Mouse (Mus musculus): ENCODE results near the gene Pmvk. TPM values are rescaled to one million over a fixed set of nuclear protein-coding genes. Genes with fewer than 3 reads are reported as not detected.
A peak's percentile ranks its signal among the peaks of the same experiment; 100 is the strongest.

Gene Pmvk
- polyA plus RNA-seq, 1 experiment from 2014 or later = 49.7 TPM

GRCm38 (mm10) chr3:89473838-89474237, 19.5 kb downstream of the Pmvk start:
- Histone ChIP-seq H3K9me3 (ENCODE audit: control insufficient read depth, low read length) (no peaks in the 10 kb centered on the region), H3K27me3 (ENCODE audit: control insufficient read depth, insufficient read depth, low read length) (no peaks in the 10 kb centered on the region), H3K27ac (replicated peaks) (no peak overlapping the region), H3K4me2 (replicated peaks; ENCODE audit: low read depth) (no peak overlapping the region), H3K36me3 (ENCODE audit: control insufficient read depth, insufficient read depth, low read length) (no peaks in the 10 kb centered on the region), H3K4me1 (replicated peaks; ENCODE audit: control insufficient read depth, insufficient read depth) (no peaks in the 10 kb centered on the region), H3K4me3 (ENCODE audit: low read depth, low read length) (no peak overlapping the region), H3K9ac (ENCODE audit: low read length) (no peak overlapping the region)
- DNase-seq (ENCODE audit: low spot score) = no peak
- TF ChIP-seq EP300 (optimal IDR thresholded peaks at IDR 0.05) = no peak
- no peak for TF ChIP-seq CTCF (IDR thresholded peaks at IDR 0.05; ENCODE audit: low read depth)
- WGBS = 71% methylated on average over 6 of the region's 6 CpGs
- ATAC-seq (ENCODE audit: low FRiP score, low TSS enrichment) = no peak

- no peak for DNase-seq (ENCODE audit: low spot score)
- Histone ChIP-seq H3K4me1 (replicated peaks; ENCODE audit: control insufficient read depth, insufficient read depth) (no peaks in the 10 kb centered on the region), H3K4me2 (replicated peaks; ENCODE audit: low read depth) (no peak overlapping the region), H3K9me3 (ENCODE audit: control insufficient read depth, low read length) (no peaks in the 10 kb centered on the region), H3K27me3 (ENCODE audit: control insufficient read depth, insufficient read depth, low read length) (no peaks in the 10 kb centered on the region), H3K9ac (ENCODE audit: low read length) (no peak overlapping the region), H3K4me3 (ENCODE audit: low read depth, low read length) (no peak overlapping the region), H3K36me3 (ENCODE audit: control insufficient read depth, insufficient read depth, low read length) (no peaks in the 10 kb centered on the region), H3K27ac (replicated peaks) (no peak overlapping the region)
- 0 out of 2 replicates have a peak, but pooled peaks have one; percentile 8 for ATAC-seq (ENCODE audit: low FRiP score, low TSS enrichment)
- TF ChIP-seq CTCF (IDR thresholded peaks at IDR 0.05; ENCODE audit: low read depth) (no peak), EP300 (optimal IDR thresholded peaks at IDR 0.05) (no peak)
- WGBS = 78% methylated on average over 6 of the region's 6 CpGs
These were observed 24.7 kb downstream of the Pmvk start for GRCm38 (mm10) chr3:89479055-89479454.

DNA sequence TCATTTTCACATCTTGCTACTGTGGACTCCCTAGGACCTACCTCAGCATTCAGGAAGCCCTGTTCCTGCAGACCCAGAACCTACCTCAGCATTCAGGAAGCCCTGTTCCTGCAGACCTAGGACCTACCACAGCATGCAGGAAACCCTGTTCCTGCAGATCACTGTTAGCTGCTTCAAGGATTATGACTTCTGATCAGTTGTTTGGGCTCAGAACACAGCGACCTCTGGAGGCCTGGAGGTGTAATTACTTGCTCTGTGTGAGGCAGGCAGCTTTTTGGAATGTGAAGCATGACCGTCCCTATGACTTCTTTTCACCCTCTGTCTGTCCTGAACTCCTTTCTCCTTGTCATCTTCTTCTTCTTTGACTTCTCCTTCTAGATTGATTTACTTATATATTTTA, 27.1 kb downstream of the Pmvk start:
- Histone ChIP-seq H3K4me2 (replicated peaks; ENCODE audit: low read depth) (no peak overlapping the region), H3K4me3 (ENCODE audit: low read depth, low read length) (no peak overlapping the region), H3K9ac (ENCODE audit: low read length) (no peak overlapping the region), H3K9me3 (ENCODE audit: control insufficient read depth, low read length) (no peaks in the 10 kb centered on the region), H3K4me1 (replicated peaks; ENCODE audit: control insufficient read depth, insufficient read depth) (no peaks in the 10 kb centered on the region), H3K36me3 (ENCODE audit: control insufficient read depth, insufficient read depth, low read length) (no peaks in the 10 kb centered on the region), H3K27ac (replicated peaks) (no peak overlapping the region; the same call in 1 of the 2 replicates), H3K27me3 (ENCODE audit: control insufficient read depth, insufficient read depth, low read length) (no peaks in the 10 kb centered on the region)
- TF ChIP-seq EP300 (optimal IDR thresholded peaks at IDR 0.05) (no peak), CTCF (IDR thresholded peaks at IDR 0.05; ENCODE audit: low read depth) (peak; percentile 82)
- no peak for ATAC-seq (ENCODE audit: low FRiP score, low TSS enrichment)
- 42% methylated on average over 2 of the region's 2 CpGs for WGBS
- DNase-seq (ENCODE audit: low spot score) = peak; percentile 57

- H3K27me3 ChIP-seq (ENCODE audit: control insufficient read depth, insufficient read depth, low read length) = no peaks in the 10 kb centered on the region
- peak overlapping the region; percentile 40; the same call in 1 of the 2 replicates for H3K27ac ChIP-seq (replicated peaks)
- no peak overlapping the region for H3K9ac ChIP-seq (ENCODE audit: low read length)
- no peak overlapping the region for H3K4me3 ChIP-seq (ENCODE audit: low read depth, low read length)
- no peaks in the 10 kb centered on the region for H3K36me3 ChIP-seq (ENCODE audit: control insufficient read depth, insufficient read depth, low read length)
- H3K9me3 ChIP-seq (ENCODE audit: control insufficient read depth, low read length) = no peaks in the 10 kb centered on the region
- TF ChIP-seq EP300 (optimal IDR thresholded peaks at IDR 0.05) (no peak), CTCF (IDR thresholded peaks at IDR 0.05; ENCODE audit: low read depth) (no peak)
- no peak for ATAC-seq (ENCODE audit: low FRiP score, low TSS enrichment)
- no peak for DNase-seq (ENCODE audit: low spot score)
- H3K4me2 ChIP-seq (replicated peaks; ENCODE audit: low read depth) = no peak overlapping the region
- 72% methylated on average over 5 of the region's 5 CpGs for WGBS
- no peaks in the 10 kb centered on the region for H3K4me1 ChIP-seq (replicated peaks; ENCODE audit: control insufficient read depth, insufficient read depth)
These were observed 27.9 kb downstream of the Pmvk start for GRCm38 (mm10) chr3:89482249-89482648.

DNA sequence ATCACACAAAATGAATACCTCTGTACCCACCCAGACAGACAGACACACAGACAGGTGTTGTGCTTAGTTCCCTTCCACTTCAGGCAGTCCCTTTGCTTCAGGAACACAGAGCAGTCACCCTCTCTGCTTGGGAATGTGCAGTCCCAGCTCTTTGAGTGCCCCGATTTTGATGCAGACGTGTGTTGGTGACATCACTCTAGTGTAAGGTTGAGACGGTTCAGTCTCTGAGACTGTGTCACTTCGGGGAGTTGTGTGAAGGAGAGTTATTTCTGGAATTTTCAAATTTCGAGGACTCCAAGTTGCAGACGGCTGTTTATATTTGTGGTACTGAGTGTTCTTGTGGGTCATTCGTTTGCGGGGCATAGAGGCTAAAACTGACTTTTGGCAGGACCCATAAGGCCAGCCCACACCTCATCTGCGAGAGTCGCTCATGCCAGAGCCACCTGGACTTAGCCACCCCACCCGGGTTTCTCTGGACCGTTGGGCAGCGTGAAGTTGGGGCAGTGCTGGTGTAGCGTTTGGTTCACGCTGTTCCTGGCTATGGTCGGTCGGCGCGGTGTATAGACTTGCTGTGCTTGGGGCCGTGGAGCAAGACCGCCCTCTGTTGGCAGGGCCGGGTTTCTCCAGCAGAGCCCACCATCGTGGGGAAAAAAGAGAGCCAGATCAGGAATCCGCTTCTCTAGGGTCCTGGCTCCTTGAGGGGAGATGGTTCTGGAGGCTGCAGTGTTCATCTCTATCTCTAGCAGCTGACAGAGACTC, 30.6 kb downstream of the Pmvk start:
- no peaks in the 10 kb centered on the region for H3K27me3 ChIP-seq (ENCODE audit: control insufficient read depth, insufficient read depth, low read length)
- 12% methylated on average over 24 of the region's 24 CpGs for WGBS
- H3K27ac ChIP-seq (replicated peaks) = no peak overlapping the region
- TF ChIP-seq CTCF (IDR thresholded peaks at IDR 0.05; ENCODE audit: low read depth) (peak; percentile 97), EP300 (optimal IDR thresholded peaks at IDR 0.05) (no peak)
- H3K4me1 ChIP-seq (replicated peaks; ENCODE audit: control insufficient read depth, insufficient read depth) = no peaks in the 10 kb centered on the region
- no peaks in the 10 kb centered on the region for H3K9me3 ChIP-seq (ENCODE audit: control insufficient read depth, low read length)
- H3K4me3 ChIP-seq (ENCODE audit: low read depth, low read length) = no peak overlapping the region
- peak overlapping the region; percentile 35 for H3K4me2 ChIP-seq (replicated peaks; ENCODE audit: low read depth)
- no peaks in the 10 kb centered on the region for H3K36me3 ChIP-seq (ENCODE audit: control insufficient read depth, insufficient read depth, low read length)
- ATAC-seq (ENCODE audit: low FRiP score, low TSS enrichment) (peak; percentile 88), DNase-seq (ENCODE audit: low spot score) (peak; percentile 84)
- peak overlapping the region; percentile 18; the same call in 1 of the 2 replicates for H3K9ac ChIP-seq (ENCODE audit: low read length)

DNA sequence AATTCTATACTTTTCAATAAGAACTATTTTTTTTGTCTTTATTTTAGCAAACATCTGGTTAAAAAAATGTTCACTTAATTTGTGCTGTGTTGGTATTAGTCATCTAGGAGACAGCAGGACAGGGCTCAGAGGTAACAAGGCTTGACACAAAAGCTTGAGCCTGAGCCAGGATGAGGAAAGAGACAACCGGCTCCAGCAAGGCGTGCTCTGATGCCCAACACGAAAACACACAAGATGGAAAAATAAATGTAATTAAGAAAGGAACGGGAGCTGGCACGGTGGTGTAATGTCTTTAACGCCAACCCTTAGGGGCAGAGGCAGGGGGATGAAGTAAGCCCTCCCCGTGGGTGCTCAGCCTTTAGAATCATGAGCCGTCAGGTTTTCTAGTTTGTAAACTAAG, 31.8 kb downstream of the Pmvk start:
- WGBS = 70% methylated on average over 8 of the region's 8 CpGs

More for the DNA sequence above, 31.8 kb downstream of the Pmvk start:
- DNase-seq (ENCODE audit: low spot score) (no peak), ATAC-seq (ENCODE audit: low FRiP score, low TSS enrichment) (no peak)
- Histone ChIP-seq H3K9ac (ENCODE audit: low read length) (no peak overlapping the region), H3K9me3 (ENCODE audit: control insufficient read depth, low read length) (no peaks in the 10 kb centered on the region), H3K27me3 (ENCODE audit: control insufficient read depth, insufficient read depth, low read length) (no peaks in the 10 kb centered on the region), H3K4me3 (ENCODE audit: low read depth, low read length) (no peak overlapping the region), H3K36me3 (ENCODE audit: control insufficient read depth, insufficient read depth, low read length) (no peaks in the 10 kb centered on the region), H3K27ac (replicated peaks) (no peak overlapping the region), H3K4me1 (replicated peaks; ENCODE audit: control insufficient read depth, insufficient read depth) (no peaks in the 10 kb centered on the region), H3K4me2 (replicated peaks; ENCODE audit: low read depth) (no peak overlapping the region)
- no peak for TF ChIP-seq EP300 (optimal IDR thresholded peaks at IDR 0.05)
- no peak for TF ChIP-seq CTCF (IDR thresholded peaks at IDR 0.05; ENCODE audit: low read depth)
